Mouse (Mus musculus) neural tube, embryonic 11.5 days (tissue): Measurements from ENCODE around the gene Vps29. TPM values are rescaled to one million over a fixed set of nuclear protein-coding genes. Genes with fewer than 3 reads are reported as not detected.

Experiments used
- ATAC-seq: fragments of 200-750 bp; cut with Nextera tagmentation; 2 replicates; pipeline ENCODE4 v1.8.0; 2017; ENCODE audit warnings: moderate number of reproducible peaks, mild to moderate bottlenecking, moderate TSS enrichment, moderate library complexity; ENCODE audit not compliant: insufficient read depth, low FRiP score, low TSS enrichment
- DNase-seq: peaks from one replicate; pipeline ENCODE4 v3.0.0-alpha.2; 2015; ENCODE audit warnings: low spot score
- H3K27ac ChIP-seq: fragments of 300-500 bp; sonication (generic); 2 replicates; pipeline ENCODE4 v1.5.1; 2014; ENCODE audit warnings: low read depth, mild to moderate bottlenecking, low read length
- H3K27me3 ChIP-seq: fragments of 300-500 bp; sonication (generic); 2 replicates; pipeline ENCODE4 v1.6.1; 2014; ENCODE audit warnings: mild to moderate bottlenecking, low read length, mixed read lengths; ENCODE audit not compliant: control insufficient read depth, insufficient read depth
- H3K36me3 ChIP-seq: fragments of 300-500 bp; sonication (generic); 2 replicates; pipeline ENCODE4 v1.6.1; 2014; ENCODE audit warnings: mild to moderate bottlenecking, low read length, moderate library complexity, mixed read lengths; ENCODE audit not compliant: control insufficient read depth, insufficient read depth
- H3K4me1 ChIP-seq: fragments of 300-500 bp; sonication (generic); 2 replicates; pipeline ENCODE4 v1.6.1; 2014; ENCODE audit warnings: low read length, mixed read lengths; ENCODE audit not compliant: control insufficient read depth, insufficient read depth
- H3K4me2 ChIP-seq: fragments of 300-500 bp; sonication (generic); 2 replicates; pipeline ENCODE4 v1.6.1; 2014; ENCODE audit warnings: low read depth, mild to moderate bottlenecking, moderate library complexity
- H3K4me3 ChIP-seq: fragments of 300-500 bp; sonication (generic); 2 replicates; pipeline ENCODE4 v1.5.1; 2014; ENCODE audit warnings: low read depth, low read length
- H3K9ac ChIP-seq: fragments of 300-500 bp; sonication (generic); 2 replicates; pipeline ENCODE4 v1.6.1; 2014; ENCODE audit warnings: mild to moderate bottlenecking, low read length
- H3K9me3 ChIP-seq: fragments of 300-500 bp; sonication (generic); 2 replicates; pipeline ENCODE4 v1.6.1; 2016; ENCODE audit warnings: low read length; ENCODE audit not compliant: control insufficient read depth
- whole genome bisulfite sequencing: fragments of 180-500 bp; shearing (Covaris S2); extraction: QIAGEN DNeasy Blood & Tissue Kit; methylation state at CpG from one replicate; pipeline ENCODE4 v1.1.7; 2014; 5-methylcytosine and 5-hydroxymethylcytosine counted together
- polyA plus RNA-seq: library from polyadenylated mRNA; unstranded; fragments of >200 nt; fragmentation: Nextera tagmentation; extraction: Ambion mirVana; gene quantifications from 2 replicates; pipeline ENCODE4 v1.2.1, GENCODE M21; 2014

The Vps29 gene
- polyA plus RNA-seq, 1 experiment from 2014 or later, result 219 TPM

DNA sequence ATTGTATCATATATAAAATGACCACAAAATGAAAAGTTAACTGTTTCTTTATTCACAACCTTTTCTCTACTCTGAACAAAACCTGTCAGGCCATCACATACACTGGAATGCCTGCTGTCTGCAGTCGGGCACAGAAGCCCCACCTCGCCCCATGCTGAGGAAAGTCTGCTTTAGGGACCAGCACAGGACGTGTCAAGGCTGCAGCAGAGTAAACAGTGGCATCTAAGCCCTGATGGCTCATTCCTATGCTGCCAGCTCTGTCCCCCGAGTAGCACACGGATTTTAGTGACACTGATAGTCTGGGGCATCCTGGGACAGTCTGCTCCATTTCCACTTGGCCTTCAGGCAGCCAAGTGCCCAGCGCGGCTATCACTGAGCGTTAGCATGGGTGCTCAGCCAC, 28.7 kb upstream of the Vps29 start:
- H3K4me3 ChIP-seq, result no peak overlapping the region
- ATAC-seq (no peak), DNase-seq (no peak)
- no peak overlapping the region for H3K27ac ChIP-seq
- H3K4me2 ChIP-seq, result no peak overlapping the region
- H3K27me3 ChIP-seq, result no peaks in the 10 kb centered on the region
- no peaks in the 10 kb centered on the region for H3K36me3 ChIP-seq
- WGBS, result 86% methylated on average over 8 of the region's 8 CpGs
- H3K9me3 ChIP-seq, result no peaks in the 10 kb centered on the region
- H3K9ac ChIP-seq, result no peak overlapping the region
- H3K4me1 ChIP-seq, result no peaks in the 10 kb centered on the region

DNA sequence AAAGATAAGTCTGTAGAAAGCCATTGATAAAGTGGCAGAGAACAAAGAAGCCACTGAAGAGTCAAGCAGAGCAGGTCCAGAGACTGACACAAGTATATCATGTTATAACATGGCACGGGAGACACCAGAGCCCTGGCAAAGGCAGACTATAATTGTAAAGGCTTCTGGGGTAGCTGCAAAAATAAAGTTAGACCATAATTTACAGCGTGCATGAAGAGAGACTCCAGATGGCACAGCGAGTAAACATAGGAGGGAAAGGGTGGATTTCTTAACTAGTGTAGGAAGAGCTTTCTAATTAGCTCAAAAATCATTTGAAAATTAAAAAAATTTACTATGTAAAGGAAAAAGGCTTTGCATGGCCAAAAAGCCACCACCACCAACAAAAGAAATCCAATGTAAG, 26.9 kb upstream of the Vps29 start:
- no peak for DNase-seq

DNA sequence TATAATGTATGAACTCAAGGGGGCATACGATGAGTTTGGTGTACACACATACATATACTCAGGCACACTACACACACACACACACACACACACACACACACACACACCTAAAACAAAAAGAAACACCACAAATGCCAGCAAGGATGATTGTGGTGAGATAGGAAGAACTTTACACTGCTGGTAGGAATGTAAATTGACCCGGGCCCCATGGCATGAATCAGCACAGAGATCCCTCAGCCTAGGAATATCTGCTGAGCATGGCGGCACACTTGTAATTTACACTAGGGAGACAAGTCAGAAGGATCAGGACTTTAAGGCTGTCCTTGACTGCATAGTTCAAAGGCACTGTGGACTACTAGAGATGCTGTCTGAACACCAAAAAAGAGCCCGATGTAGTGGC, 23.9 kb upstream of the Vps29 start:
- Histone ChIP-seq H3K36me3 (no peaks in the 10 kb centered on the region), H3K27ac (no peak overlapping the region), H3K4me2 (no peak overlapping the region), H3K4me1 (no peaks in the 10 kb centered on the region), H3K27me3 (no peaks in the 10 kb centered on the region), H3K4me3 (no peak overlapping the region), H3K9ac (no peak overlapping the region), H3K9me3 (no peaks in the 10 kb centered on the region)
- DNase-seq (no peak), ATAC-seq (no peak)
- WGBS, result 88% methylated on average over 4 of the region's 4 CpGs

More for the DNA sequence above, 26.9 kb upstream of the Vps29 start:
- Histone ChIP-seq H3K4me2 (no peak overlapping the region), H3K9me3 (no peaks in the 10 kb centered on the region), H3K27ac (no peak overlapping the region), H3K4me1 (no peaks in the 10 kb centered on the region), H3K9ac (no peak overlapping the region), H3K4me3 (no peak overlapping the region), H3K36me3 (no peaks in the 10 kb centered on the region), H3K27me3 (no peaks in the 10 kb centered on the region)
- ATAC-seq, result no peak
- WGBS, result 93% methylated on average over 3 of the region's 3 CpGs

DNA sequence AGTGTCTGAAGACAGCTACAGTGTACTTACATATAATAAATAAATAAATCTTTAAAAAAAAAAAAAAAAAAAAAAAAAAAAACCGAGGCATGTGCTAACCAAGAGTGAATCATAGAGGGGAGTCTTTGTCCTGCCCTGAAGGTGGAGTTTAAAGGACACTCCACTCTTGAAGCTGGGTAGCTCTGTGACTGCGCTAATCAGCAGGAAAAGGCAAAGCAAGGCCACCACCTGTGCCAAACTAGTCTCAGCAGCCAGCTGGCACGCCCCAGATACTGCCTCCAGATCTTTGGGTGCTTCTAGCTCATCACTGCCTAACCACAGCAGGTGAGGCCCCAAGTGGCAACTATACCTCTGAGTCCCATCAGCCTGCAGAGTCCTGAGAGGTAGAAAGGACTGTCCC, 19.5 kb upstream of the Vps29 start:
- no peak overlapping the region for H3K27ac ChIP-seq

DNA sequence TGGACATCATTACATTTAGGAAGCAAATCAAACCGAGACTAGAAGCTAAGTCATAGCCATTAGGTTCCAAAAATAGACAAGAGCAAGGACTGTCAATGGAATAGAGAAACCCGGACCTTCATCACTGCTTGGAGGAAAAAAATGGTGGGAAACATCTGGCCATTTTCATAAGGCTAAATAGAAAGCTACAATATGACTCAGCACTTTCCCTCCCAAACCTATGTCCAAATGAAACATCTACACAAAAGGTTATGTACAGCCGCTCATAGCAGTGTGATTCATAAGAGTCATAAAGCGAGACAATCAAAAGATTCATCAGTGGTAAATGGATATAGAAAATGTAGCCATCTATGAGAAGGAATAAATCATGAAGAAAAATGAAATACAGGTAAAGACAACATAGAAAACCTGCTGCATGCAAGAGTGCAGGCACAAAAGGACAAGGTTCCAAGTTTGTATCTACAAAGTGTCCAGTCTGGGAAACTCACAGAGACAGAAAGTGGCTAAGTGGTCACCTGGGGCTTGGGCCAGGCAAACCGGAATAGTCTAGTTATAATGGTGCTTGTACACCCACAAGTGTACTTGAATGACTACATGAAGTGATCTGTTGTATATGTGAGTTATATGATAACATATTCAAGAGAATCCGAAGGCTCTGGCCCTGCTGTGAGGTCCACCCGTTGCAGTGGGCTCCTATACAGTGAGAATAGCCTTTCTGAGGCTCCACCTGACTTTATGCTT, 17.4 kb upstream of the Vps29 start:
- no peak overlapping the region for H3K27ac ChIP-seq
- ATAC-seq (no peak), DNase-seq (no peak)
- H3K9ac ChIP-seq, result no peak overlapping the region
- WGBS, result 92% methylated on average over 7 of the region's 7 CpGs
- H3K4me3 ChIP-seq, result no peak overlapping the region
- no peaks in the 10 kb centered on the region for H3K27me3 ChIP-seq
- no peaks in the 10 kb centered on the region for H3K36me3 ChIP-seq
- H3K4me2 ChIP-seq, result no peak overlapping the region
- H3K4me1 ChIP-seq, result no peaks in the 10 kb centered on the region
- H3K9me3 ChIP-seq, result no peaks in the 10 kb centered on the region

More for the DNA sequence above, 19.5 kb upstream of the Vps29 start:
- WGBS, result 73% methylated on average over 3 of the region's 3 CpGs
- Histone ChIP-seq H3K9me3 (no peaks in the 10 kb centered on the region), H3K4me3 (no peak overlapping the region), H3K4me2 (no peak overlapping the region), H3K36me3 (no peaks in the 10 kb centered on the region), H3K4me1 (no peaks in the 10 kb centered on the region), H3K27me3 (no peaks in the 10 kb centered on the region), H3K9ac (no peak overlapping the region)
- DNase-seq (no peak), ATAC-seq (no peak)

DNA sequence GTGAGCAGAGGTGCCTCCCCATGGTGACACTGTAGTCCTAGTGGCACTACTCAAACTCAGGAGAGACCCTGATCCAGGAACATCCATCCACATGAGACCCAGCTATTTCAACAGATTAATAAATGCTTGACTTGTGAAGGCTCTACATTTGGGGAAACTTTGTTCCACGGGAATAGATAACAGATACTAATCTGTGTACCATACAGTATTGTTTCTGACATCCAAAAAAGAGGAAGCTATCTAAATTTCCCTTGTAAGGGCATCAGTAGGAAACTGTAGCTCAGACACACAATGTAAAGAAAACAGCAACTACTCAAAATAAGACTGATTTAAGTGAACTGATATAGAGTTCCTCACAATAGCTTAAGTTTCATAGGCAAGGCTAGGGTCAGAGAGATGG, 11.3 kb upstream of the Vps29 start:
- no peaks in the 10 kb centered on the region for H3K9me3 ChIP-seq
- H3K27ac ChIP-seq, result no peak overlapping the region
- 70% methylated on average over 1 of the region's 1 CpGs for WGBS
- ATAC-seq (no peak), DNase-seq (no peak)
- H3K9ac ChIP-seq, result no peak overlapping the region
- no peaks in the 10 kb centered on the region for H3K27me3 ChIP-seq
- H3K4me3 ChIP-seq, result no peak overlapping the region
- no peaks in the 10 kb centered on the region for H3K36me3 ChIP-seq
- H3K4me2 ChIP-seq, result no peak overlapping the region
- H3K4me1 ChIP-seq, result no peaks in the 10 kb centered on the region

DNA sequence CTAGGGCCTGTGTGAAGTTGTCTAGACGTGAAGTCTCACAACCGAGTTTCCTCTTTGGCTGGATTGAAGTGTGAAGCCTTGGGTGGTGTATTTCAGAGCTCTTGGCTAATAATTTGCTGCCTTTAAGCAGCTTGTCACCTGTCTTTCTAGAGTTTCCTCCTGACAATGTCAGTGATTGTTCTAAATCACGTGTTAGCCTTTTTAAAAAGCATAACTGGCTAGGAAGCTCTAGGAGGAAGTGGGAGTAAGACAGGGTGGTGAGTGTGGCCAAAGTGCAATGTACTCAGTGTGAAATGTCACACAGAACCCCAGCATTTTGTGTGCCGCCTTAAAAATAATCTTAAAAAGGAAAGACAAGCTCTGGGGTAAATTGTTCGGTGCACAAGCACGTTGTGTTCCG, 10.4 kb upstream of the Vps29 start:
- whole genome bisulfite sequencing, result 64% methylated on average over 7 of the region's 7 CpGs
- no peaks in the 10 kb centered on the region for H3K36me3 ChIP-seq
- H3K9me3 ChIP-seq, result no peaks in the 10 kb centered on the region
- ATAC-seq (no peak), DNase-seq (no peak)
- H3K27ac ChIP-seq, result no peak overlapping the region
- no peak overlapping the region for H3K4me2 ChIP-seq
- no peak overlapping the region for H3K4me3 ChIP-seq
- no peak overlapping the region for H3K9ac ChIP-seq
- no peaks in the 10 kb centered on the region for H3K4me1 ChIP-seq
- H3K27me3 ChIP-seq, result no peaks in the 10 kb centered on the region

DNA sequence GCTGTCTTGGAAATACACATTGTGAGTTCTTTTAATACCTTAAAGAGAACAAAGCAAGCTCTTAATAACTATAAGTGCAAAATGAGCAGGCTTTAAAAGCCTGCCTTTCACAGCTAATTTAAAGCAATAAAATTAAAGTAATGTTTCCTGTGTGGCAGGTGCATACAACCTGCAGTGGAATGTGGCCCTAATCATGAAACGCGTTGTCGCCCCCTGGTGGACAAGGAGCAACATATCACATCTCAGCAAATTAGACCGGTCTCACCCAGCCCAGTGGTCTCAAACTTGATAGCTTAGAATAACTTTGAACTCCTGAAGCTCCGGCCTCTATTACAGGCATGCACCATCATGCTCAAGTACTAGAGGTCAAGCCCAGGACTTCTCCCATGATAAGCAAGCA, 9.9 kb upstream of the Vps29 start:
- Histone ChIP-seq H3K9ac (no peak overlapping the region), H3K27me3 (no peaks in the 10 kb centered on the region), H3K27ac (no peak overlapping the region), H3K9me3 (no peaks in the 10 kb centered on the region), H3K36me3 (no peaks in the 10 kb centered on the region), H3K4me1 (no peaks in the 10 kb centered on the region), H3K4me2 (no peak overlapping the region), H3K4me3 (no peak overlapping the region)
- WGBS, result 7% methylated on average over 5 of the region's 5 CpGs
- DNase-seq (peak; percentile 73), ATAC-seq (no peak)

DNA sequence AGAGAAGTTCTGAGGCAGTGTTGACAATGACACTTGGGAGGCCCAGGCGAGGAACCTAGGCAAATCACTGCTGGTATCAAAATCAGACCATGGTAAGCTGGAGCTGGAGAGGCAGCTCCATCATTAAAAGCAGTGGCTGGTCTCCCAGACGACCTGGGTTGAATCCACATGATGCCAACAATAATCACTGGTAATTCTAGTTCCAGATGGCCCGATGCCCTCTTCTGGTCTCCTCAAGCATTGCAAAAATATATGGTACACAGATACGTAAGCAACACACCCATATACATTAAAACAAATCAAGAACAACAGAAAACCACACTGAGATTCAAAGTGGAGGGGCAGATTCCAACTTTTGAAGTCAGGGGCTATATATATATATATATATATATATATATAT, 8.4 kb upstream of the Vps29 start:
- no peaks in the 10 kb centered on the region for H3K27me3 ChIP-seq
- H3K4me3 ChIP-seq, result no peak overlapping the region
- WGBS, result 78% methylated on average over 4 of the region's 4 CpGs
- DNase-seq (no peak), ATAC-seq (no peak)
- no peak overlapping the region for H3K27ac ChIP-seq
- H3K9ac ChIP-seq, result no peak overlapping the region
- H3K9me3 ChIP-seq, result no peaks in the 10 kb centered on the region
- H3K36me3 ChIP-seq, result no peaks in the 10 kb centered on the region
- no peaks in the 10 kb centered on the region for H3K4me1 ChIP-seq
- no peak overlapping the region for H3K4me2 ChIP-seq
